Mouse (Mus musculus) spleen, adult 2 months (tissue): ENCODE measurements around the gene Fbxo42.

Experiments
- CTCF ChIP-seq: fragments of 200-500 bp; IDR thresholded peaks from 2 replicates; pipeline ENCODE4 v1.5.1; 2011; ENCODE audit warnings: mild to moderate bottlenecking, inconsistent platforms; ENCODE audit not compliant: insufficient read depth, insufficient read length, insufficient replicate concordance; ENCODE audit errors: extremely low read depth
- POLR2A ChIP-seq: fragments of 200-500 bp; IDR thresholded peaks from 2 replicates; pipeline ENCODE4 v1.6.1; 2011; ENCODE audit warnings: low read depth, low read length, inconsistent platforms

DNA sequence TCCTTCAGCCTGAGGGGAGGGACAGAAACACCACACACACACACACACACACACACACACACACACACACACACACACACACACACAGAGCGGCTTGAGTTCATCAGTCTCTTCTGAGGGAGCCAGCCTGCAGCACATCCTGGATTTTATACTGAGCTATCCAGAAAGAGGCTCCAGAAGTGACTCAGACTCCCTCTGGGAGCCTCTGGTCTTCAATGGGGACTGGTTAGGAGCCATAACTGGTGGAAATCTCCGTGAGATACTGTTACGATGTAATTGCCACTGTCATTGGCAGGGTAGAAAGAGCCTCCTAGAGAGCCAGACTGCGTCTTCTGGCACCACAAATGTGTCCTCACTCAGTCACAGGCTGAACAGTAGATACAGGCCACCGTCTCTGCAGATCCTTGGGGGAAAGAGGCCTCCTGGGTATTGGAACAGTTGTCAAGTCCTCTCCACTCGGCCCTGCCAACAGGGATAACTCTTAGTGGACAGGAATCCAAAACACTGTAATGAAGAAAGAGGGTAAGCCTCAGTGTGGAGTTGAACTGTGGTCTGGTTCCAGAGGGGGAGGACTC, 87.9 kb downstream of the Fbxo42 start:
- TF ChIP-seq POLR2A (no peak), CTCF (no peak)
